Mouse (Mus musculus): ENCODE measurements around the gene Fars2.
"Not testable (repeated sequence)": the region's sequence is repeated elsewhere in the genome, so short reads cannot be mapped to it uniquely, and the experiment has no call there.

Fars2 gene

DNA sequence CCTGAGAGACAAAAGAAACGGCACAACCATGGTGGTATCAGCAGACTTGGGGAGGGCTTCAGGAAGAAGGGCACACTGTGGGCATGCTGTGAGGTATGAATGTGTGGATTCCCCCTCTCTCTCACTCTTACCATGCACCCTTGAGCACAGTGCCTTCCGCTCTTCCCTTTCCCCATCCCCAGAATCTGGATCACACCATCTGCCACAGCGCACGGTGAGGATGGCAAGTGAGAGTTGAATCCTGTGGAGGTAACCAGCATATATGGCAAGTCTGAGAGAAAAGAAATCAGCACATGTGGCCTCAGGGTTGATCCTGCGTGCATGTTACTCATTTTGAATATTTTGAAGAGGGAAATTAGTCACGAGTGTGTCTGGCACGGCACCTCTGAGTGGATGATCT, 274.7 kb downstream of the Fars2 start:
- no peak for DNase-seq

- no peak for DNase-seq
These were observed 275.5 kb downstream of the Fars2 start for GRCm38 (mm10) chr13:36392666-36393065.

GRCm38 (mm10) chr13:36401011-36401410, 283.8 kb downstream of the Fars2 start:
- peak in 1 of 2 experiments; percentile 7 for DNase-seq

GRCm38 (mm10) chr13:36413276-36413675, 296.1 kb downstream of the Fars2 start:
- no peak for DNase-seq

- DNase-seq: no peak
These were observed 298.0 kb downstream of the Fars2 start for GRCm38 (mm10) chr13:36415176-36415575.

DNA sequence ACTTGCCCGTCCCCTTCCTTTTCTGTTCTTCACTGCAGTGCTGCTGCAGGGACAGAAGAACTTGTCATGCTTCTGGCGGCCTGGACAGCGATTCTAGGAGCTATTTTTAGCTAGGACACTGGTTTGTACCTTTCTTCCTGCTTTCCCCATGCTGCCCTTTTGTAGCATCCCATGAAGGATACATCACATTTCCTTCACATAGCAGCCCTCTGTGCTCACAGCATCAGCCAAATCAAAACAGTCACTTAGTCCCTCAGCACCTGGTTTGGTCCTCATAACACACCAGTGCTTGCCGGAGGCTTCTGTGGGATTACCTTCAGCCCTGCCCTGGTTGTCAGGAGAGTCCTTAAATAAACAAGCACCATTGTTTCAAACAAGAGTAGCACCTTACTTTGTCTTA, 299.3 kb downstream of the Fars2 start:
- no peak for DNase-seq

GRCm38 (mm10) chr13:36419357-36419756, 302.1 kb downstream of the Fars2 start:
- DNase-seq: no peak

- no peak for DNase-seq
These were observed 305.2 kb downstream of the Fars2 start for GRCm38 (mm10) chr13:36422446-36422845.

- DNase-seq: not testable (repeated sequence)
These were observed 308.9 kb downstream of the Fars2 start for GRCm38 (mm10) chr13:36425824-36426705.

- no peak for DNase-seq
These were observed 312.4 kb downstream of the Fars2 start for GRCm38 (mm10) chr13:36429500-36430189.

- DNase-seq: no peak
These were observed 313.4 kb downstream of the Fars2 start for GRCm38 (mm10) chr13:36430420-36431114.

- no peak for DNase-seq
These were observed 314.8 kb downstream of the Fars2 start for GRCm38 (mm10) chr13:36431974-36432518.

DNA sequence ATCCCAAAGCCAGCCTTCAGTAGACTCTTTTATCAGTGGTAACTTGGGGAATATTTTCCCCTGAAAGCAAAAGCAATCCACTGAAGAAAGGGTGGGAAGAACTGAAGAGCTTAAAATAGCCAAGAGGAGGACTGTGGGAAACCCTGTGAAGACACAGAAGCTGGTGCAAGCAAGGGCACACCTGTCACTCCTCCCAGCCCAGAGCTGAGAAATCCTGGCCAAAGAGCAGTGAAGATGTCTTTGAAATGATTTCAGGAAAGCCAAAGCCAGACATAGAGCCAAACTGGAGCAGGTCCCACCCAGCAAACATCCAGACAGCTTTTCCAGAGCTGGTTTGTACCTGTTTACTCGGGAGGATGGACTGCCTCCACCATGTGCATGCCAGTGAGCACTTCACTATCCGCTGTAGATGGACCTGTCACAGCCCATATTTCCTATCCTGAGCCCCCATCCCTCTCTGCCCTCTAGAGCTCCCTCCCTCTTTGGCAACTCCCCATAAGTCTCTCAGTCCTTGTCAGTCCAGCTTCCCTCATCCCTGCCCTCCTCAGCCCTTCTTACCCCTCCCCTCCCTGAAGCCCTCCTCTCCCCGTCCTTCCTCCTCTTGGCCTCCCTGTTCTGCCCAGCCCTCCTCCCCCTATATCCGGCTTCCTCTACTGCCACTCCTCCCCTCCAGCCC, 327.7 kb downstream of the Fars2 start:
- no peak for DNase-seq

DNA sequence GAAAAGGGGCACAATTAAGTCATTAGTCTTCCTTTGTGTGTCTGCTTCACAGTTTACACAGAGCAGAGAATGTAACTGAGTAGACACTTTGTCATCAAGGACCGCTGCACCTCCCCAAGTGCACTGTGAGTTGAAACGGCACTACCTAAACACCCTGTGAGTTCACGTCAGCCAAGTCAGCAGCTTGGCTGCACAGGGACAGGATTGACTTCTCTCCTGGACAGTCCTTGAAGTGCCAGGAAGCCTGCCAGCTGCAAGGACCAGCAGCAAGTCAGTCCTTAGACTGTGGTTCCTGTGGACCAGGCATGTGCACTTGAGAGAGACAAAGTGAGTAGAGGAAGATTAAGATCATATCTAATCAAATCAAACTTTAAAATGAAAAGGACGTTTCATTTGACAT, 330.7 kb downstream of the Fars2 start:
- DNase-seq: peak in 1 of 2 experiments; percentile 8

GRCm38 (mm10) chr13:36448565-36448964, 331.4 kb downstream of the Fars2 start:
- DNase-seq: no peak

GRCm38 (mm10) chr13:36451437-36451836, 334.2 kb downstream of the Fars2 start:
- DNase-seq: no peak

DNA sequence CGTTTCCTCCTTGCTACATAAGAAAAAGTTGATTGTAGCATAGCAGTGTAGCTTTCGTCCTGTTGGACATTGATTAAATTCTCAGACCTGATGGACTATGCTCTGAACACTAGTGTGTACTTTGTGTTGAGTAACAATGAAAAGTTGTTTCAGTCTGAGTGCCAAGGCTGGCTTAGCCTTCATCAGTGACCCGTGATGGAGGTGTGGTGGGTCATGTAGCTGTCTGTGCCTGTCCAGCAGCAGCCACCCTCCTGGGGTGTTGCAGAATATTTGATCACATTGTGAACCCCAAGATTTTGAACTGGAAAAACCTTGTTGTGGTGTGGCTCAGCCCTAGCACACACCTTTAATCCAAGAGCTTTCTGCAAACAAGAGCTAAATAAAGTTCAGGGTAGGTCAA, 343.3 kb downstream of the Fars2 start:
- no peak for DNase-seq

DNA sequence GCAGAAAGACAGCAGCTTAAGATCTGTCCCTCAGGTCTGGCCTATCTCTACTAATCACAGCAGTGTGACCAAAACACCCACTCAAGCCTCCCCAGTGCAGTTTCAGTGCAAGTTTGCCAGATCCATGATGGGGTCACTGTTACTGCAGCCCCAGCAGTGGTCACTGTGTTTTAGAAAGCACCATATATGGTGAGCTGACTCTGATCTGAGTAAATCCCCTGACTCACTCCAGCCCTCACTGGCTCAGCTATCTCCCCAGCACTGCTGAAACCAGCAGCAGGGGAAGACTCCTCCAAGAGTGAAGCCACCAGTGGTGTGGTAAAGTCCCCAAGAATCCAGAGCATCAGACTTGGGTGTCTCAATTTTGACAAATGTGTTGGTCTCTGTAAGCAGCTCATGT, 346.5 kb downstream of the Fars2 start:
- DNase-seq: no peak

GRCm38 (mm10) chr13:36466076-36466475, 348.9 kb downstream of the Fars2 start:
- DNase-seq: not testable (repeated sequence)

DNA sequence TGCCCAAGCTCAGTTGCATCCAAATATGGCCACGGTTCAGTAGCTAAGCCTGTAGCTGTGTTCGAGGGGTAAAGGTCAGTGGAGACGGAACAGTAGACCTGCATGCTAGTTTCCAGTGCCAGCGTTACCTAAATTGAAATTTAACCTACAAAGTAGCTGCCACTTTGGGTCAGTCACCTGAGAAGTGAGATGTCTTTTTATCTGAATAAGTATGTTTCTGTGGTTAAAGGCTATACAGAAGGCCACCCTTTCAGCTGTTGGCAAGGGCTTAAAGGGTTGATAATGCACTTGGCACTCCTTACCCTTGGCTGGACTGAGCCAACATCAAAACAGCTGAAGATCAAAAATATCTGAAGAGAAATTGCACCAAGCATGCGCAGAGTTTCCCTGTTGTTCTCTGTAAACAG, 349.3 kb downstream of the Fars2 start:
- DNase-seq: no peak

- DNase-seq: no peak
These were observed 350.6 kb downstream of the Fars2 start for GRCm38 (mm10) chr13:36467849-36468248.

DNA sequence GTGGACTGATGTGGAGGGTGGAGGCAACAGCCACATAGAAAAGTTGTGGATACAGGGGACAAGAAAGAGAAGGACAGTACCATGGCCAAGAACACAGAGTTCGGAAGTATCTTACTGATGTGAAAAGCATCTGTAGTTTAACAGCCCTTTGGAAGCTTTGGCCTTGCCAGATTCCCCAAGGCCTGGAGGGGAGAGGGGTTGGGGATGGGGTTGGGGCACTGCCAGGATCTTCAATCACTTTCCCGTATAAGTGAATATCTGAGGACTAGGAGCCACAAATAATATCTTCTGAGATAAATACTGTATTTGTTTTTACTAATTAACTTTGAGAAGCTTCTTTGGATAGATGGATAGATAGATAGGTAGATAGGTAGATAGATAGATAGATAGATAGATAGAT, 351.8 kb downstream of the Fars2 start:
- no peak for DNase-seq

All from lung, adult 18-20 months (tissue).